Mouse (Mus musculus) heart, postnatal 0 days (tissue): ENCODE measurements at regions not wholly inside any gene's neighbourhood (a gene's known extent, or its start where the extent isn't known, plus 50 kb on each side); places are given as distances from the start of the nearest gene placed in this dataset.

Experiments
- ATAC-seq: fragments of 200-750 bp; cut with Nextera tagmentation; 2 replicates; pipeline ENCODE4 v1.8.0; 2017; ENCODE audit warnings: low read depth, moderate number of reproducible peaks, moderate library complexity; ENCODE audit not compliant: insufficient read depth
- DNase-seq: peaks from one replicate; pipeline ENCODE4 v3.0.0-alpha.2; 2016; ENCODE audit warnings: low spot score
- H3K27ac ChIP-seq: fragments of 300-500 bp; sonication (generic); 2 replicates; pipeline ENCODE4 v1.5.1; 2014; ENCODE audit warnings: low read depth, mild to moderate bottlenecking
- H3K27me3 ChIP-seq: fragments of 300-500 bp; sonication (generic); 2 replicates; pipeline ENCODE4 v1.6.1; 2014; ENCODE audit warnings: low read length, mixed read lengths; ENCODE audit not compliant: control insufficient read depth, insufficient read depth
- H3K36me3 ChIP-seq: fragments of 300-500 bp; sonication (generic); replicated peaks from 2 replicates; pipeline ENCODE4 v1.6.1; 2014; ENCODE audit warnings: low read length, mixed read lengths; ENCODE audit not compliant: control insufficient read depth, insufficient read depth
- H3K4me1 ChIP-seq: fragments of 300-500 bp; sonication (generic); 2 replicates; pipeline ENCODE4 v1.6.1; 2014; ENCODE audit warnings: antibody characterized with exemption; ENCODE audit not compliant: control insufficient read depth, insufficient read depth
- H3K4me2 ChIP-seq: fragments of 300-500 bp; sonication (generic); 2 replicates; pipeline ENCODE4 v1.6.1; 2014; ENCODE audit warnings: low read depth, mild to moderate bottlenecking, low read length, moderate library complexity
- H3K4me3 ChIP-seq: fragments of 300-500 bp; sonication (generic); 2 replicates; pipeline ENCODE4 v1.5.1; 2014; ENCODE audit warnings: low read depth, low read length
- H3K9ac ChIP-seq: fragments of 300-500 bp; sonication (generic); replicated peaks from 2 replicates; pipeline ENCODE4 v1.6.1; 2014; ENCODE audit warnings: low read depth, low read length, mixed read lengths
- H3K9me3 ChIP-seq: fragments of 300-500 bp; sonication (generic); replicated peaks from 2 replicates; pipeline ENCODE4 v1.6.1; 2016; ENCODE audit warnings: low read length; ENCODE audit not compliant: control insufficient read depth
- CTCF ChIP-seq: IDR thresholded peaks from 2 replicates; pipeline ENCODE4 v1.5.1; 2016; ENCODE audit warnings: antibody characterized with exemption, control low read depth, low read depth
- EP300 ChIP-seq: IDR thresholded peaks from 2 replicates; pipeline ENCODE4 v1.6.1; 2016; ENCODE audit warnings: antibody characterized with exemption, low read depth
- WGBS: fragments of 180-500 bp; shearing (Covaris S2); extraction: QIAGEN DNeasy Blood & Tissue Kit; methylation state at CpG from one replicate; pipeline ENCODE4 v1.1.7; 2014; 5-methylcytosine and 5-hydroxymethylcytosine counted together

GRCm38 (mm10) chr4:72328282-72329025 is 127.7 kb upstream of the Tle1 start:
- Histone ChIP-seq H3K4me2 (no peak overlapping the region), H3K36me3 (no peaks in the 10 kb centered on the region), H3K4me3 (no peak overlapping the region), H3K27me3 (no peaks in the 10 kb centered on the region), H3K9ac (no peak overlapping the region), H3K9me3 (no peaks in the 10 kb centered on the region), H3K27ac (no peak overlapping the region), H3K4me1 (no peaks in the 10 kb centered on the region)
- ATAC-seq: no peak
- TF ChIP-seq CTCF (no peak), EP300 (no peak)
- no peak for DNase-seq
- WGBS: 82% methylated on average over 2 of the region's 2 CpGs

- H3K9ac ChIP-seq: no peak overlapping the region
- TF ChIP-seq EP300: no peak
- TF ChIP-seq CTCF: no peak
- ATAC-seq (no peak), DNase-seq (no peak)
- H3K4me3 ChIP-seq: no peak overlapping the region
- H3K27ac ChIP-seq: no peak overlapping the region
- no peaks in the 10 kb centered on the region for H3K4me1 ChIP-seq
- H3K9me3 ChIP-seq: no peaks in the 10 kb centered on the region
- H3K27me3 ChIP-seq: no peaks in the 10 kb centered on the region
- H3K4me2 ChIP-seq: no peak overlapping the region
- H3K36me3 ChIP-seq: no peaks in the 10 kb centered on the region
These were observed 124.2 kb upstream of the Tle1 start for GRCm38 (mm10) chr4:72324913-72325312.

DNA sequence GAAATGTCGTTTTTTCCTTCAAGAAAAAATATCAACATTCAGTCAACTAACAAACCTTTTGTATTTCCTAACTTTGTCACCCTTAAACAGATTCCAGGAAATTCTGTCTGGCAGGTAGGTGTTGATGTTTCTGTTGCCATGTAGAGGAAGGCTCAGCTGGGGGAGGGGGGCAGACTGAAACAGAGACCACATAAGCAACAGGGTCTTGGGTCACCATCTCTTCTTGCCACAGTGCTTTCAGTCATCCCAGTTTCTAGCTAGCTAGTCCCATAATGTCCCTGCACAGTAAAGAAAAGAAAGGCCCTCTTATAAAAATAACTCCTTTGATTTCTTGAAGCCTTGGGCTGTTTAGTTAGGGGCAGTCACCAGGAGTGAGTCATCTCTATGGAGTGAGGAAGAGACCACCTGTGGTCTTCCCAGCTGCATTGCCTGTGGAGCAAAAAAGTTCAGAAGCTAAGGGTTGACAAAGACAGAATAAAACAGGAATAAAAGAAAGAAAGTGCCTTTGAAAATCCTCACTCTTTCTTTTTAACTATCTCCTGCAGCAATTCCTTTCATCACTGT is 84.5 kb upstream of the Tle1 start:
- Histone ChIP-seq H3K36me3 (no peaks in the 10 kb centered on the region), H3K9me3 (no peaks in the 10 kb centered on the region), H3K27me3 (no peaks in the 10 kb centered on the region), H3K27ac (no peak overlapping the region), H3K4me1 (no peaks in the 10 kb centered on the region), H3K9ac (no peak overlapping the region), H3K4me2 (no peak overlapping the region), H3K4me3 (no peak overlapping the region)
- WGBS: 21% methylated on average over 1 of the region's 1 CpGs
- no peak for ATAC-seq
- no peak for DNase-seq
- TF ChIP-seq CTCF: no peak
- TF ChIP-seq EP300: no peak

- Histone ChIP-seq H3K4me2 (no peak overlapping the region), H3K27ac (no peak overlapping the region), H3K4me1 (no peaks in the 10 kb centered on the region), H3K36me3 (no peaks in the 10 kb centered on the region), H3K9me3 (no peaks in the 10 kb centered on the region), H3K27me3 (no peaks in the 10 kb centered on the region), H3K9ac (no peak overlapping the region), H3K4me3 (no peak overlapping the region)
- WGBS: 62% methylated on average over 1 of the region's 1 CpGs
- TF ChIP-seq CTCF: no peak
- no peak for TF ChIP-seq EP300
- DNase-seq: no peak
- ATAC-seq: no peak
These were observed 49.8 kb upstream of the Tle1 start for GRCm38 (mm10) chr4:72250531-72250930.
